Mouse (Mus musculus): ENCODE data around the gene Pofut1.

DNA sequence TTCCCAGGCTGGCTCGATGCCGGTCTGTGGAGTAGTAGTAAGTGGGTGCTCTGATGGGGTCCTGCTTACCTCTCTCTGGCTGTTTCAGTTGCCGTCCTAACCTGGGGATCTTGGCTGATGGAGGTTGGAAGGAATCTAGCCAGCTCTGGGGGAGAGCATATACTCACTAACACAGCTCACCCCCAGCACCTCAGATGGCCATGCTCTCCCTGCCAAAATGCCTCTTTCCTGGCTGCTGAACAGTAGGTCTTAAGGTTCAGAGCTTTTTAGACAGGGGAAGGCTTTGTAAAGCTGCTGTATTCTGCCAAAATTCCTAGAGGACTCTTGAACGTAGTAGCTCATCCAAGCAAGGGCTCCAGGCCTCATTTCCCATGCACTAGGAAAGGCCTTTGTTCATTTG lies 56.4 kb downstream of the Pofut1 start:
- TF ChIP-seq POLR2A (IDR thresholded peaks at IDR 0.05; ENCODE audit: borderline replicate concordance, extremely low read depth, insufficient read depth, insufficient read length, poor library complexity, severe bottlenecking), result no peak
- no peak for TF ChIP-seq CTCF (IDR thresholded peaks at IDR 0.05; ENCODE audit: borderline replicate concordance, extremely low read depth, insufficient read depth, insufficient read length)

Data from brain, embryonic 14.5 days (tissue).